Mouse (Mus musculus) lung, postnatal 4 days (tissue): ENCODE measurements at regions not wholly inside any gene's neighbourhood (a gene's known extent, or its start where the extent isn't known, plus 50 kb on each side); places are given as distances from the start of the nearest gene placed in this dataset.
"Not testable (repeated sequence)": the region's sequence is repeated elsewhere in the genome, so short reads cannot be mapped to it uniquely, and the experiment has no call there.

ENCODE experiments used
- DNase-seq, 2 experiments: peaks; one replicate each; pipeline ENCODE4 v3.0.0; 2021

DNA sequence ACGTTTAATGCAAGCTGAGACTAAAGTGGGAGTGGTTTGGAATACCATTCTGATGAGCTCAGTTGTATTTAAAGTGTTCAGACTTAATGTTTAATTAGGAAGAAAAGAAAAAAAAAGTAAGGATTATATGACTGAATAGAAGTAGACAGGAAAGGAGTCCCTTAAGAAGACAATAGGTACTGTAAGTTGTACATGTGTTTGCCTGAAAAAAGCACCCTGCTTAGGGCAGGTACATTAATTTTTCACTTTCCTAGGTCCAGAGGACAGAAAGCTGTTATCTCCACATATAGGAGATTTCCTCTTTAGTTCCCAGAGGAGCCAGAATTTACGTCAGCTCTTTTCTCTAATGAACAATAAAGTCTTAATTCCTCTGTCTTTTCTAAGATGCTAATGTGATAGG lies 58.5 kb downstream of the Olfr987 start:
- DNase-seq, result no peak

DNA sequence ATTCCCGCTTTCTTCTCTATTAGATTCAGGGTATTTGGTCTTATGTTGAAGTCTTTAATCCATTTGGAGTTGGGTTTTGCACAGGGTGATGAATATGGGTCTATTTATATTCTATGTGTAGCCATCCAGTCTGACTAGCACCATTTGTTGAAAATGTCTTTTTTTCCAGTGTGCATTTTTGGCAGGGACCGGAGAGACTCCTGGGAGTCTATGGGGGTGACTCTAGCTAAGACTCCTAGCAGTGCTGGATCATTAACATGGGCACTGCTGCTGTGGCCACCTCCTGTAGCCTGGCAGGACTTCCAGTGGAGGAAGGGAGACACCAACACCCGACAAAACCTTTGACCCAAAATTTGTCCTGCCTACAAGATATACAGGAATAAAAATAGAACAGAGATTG lies 61.0 kb downstream of the Olfr987 start:
- no peak for DNase-seq

DNA sequence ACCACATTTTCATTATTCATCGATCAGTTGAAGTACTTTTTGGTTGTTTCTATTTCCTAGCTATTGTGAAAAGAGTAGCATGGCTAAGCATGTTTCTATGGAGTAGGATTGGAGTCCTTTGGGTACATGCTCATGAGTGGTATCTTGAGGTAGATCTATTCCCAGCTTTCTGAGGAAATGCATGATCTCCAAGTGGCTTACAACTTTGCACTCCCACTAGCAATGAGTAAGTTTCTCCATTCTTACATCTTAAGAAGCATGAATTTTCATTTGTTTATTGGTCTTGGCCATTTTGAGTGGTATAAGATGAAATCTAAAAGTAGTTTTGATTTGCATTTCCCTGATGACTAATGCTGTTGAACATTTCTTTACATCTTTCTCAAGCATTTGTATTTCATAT lies 61.7 kb downstream of the Olfr987 start:
- DNase-seq, result no peak

DNA sequence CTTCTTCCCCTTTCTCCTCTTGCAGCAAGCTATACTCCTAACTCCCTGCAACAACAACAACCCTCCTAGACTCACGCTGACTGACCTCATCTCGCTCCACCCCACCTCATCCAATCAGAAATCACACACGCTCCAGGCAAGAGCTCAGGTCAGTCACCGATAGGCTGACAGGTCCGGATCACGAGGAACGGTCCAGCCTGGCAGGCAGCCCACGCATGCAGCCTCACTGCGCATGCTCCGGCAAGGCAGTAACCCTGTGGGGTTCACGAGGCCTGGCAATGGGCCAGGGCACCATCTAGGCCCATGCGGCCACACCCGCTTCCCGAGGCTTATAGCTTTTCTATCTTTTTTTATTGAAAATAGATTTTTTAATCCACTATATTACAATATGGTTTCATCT lies 69.8 kb upstream of the Lrrc55 start:
- not testable (repeated sequence) for DNase-seq

DNA sequence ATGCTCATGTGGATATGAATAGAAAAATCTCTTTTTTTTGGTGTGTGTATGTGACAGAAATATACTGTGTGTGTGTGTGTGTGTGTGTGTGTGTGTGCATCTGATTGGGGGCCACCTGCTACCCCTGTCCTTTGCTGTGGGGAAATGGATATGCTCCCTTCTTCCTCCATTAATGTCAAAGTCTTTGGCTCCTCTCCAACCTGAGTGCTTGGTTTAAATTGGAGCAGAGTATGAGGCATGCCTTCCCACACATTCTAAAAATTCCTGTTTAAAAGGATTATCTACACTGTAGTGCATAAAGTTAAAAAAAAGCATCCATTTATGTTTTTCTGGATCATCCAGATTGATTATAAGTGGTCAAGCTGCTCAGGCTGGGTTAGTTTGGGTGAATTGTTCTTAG lies 68.7 kb upstream of the Lrrc55 start:
- DNase-seq, result no peak

DNA sequence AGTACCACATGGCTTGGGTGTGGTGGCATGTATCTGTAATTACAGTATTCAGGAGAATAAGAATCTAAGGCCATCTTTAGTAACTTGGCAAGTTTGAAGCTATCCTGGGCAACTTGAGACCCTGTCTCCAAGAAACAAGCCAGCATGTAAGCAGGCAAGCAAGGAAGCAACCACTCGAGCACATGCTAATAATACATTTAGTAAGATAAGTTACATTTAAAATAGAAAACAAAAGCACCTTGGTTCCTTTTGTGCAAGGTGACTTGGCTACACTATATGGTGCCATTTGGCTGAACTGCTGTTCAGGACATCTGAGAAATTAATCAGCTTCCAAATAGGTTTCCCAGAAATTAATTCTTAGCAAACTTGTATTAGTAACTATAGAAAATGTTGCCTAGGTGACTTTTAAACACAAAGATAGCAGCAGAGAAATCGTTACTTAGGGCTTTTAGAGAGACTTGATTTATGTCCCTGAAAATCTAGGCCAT lies 68.1 kb upstream of the Lrrc55 start:
- no peak for DNase-seq

DNA sequence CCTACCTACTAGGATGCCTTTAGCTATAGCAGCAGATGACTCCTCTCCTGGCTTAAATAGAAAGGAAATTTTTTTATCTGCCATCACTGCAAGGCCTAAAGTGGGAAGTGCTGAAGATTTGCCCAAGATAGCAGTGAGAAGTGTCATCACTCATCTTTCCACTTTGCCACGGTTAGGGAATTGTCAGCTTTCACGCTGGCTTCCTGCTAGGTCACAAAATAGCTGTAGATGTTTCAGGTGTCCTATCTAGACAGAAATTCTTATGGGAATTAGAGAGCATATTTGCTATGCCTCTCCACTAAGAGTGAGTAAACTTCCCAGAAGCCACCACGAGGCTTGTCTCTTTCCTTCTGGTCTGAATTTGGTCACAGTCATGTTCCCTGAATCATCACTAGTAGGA lies 60.4 kb upstream of the Lrrc55 start:
- no peak for DNase-seq

DNA sequence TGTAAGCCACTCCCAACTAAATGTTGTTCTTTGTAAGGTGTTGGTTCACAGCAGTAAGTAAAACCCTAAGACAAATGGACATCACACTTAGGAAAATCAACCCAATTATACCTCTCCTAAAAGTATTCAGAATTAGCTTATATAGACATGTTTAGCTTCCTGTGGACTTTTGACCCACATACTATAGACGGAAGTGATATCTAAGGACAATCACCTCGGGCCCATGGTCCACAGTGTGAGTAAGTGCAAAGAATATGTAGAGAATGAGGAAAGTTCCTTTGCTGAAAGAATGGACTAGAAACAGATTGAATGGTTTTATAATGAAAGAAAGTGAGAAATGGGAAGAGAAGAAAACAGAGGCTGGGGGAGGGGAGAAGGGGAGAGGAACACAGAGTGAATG lies 58.6 kb upstream of the Lrrc55 start:
- no peak for DNase-seq

DNA sequence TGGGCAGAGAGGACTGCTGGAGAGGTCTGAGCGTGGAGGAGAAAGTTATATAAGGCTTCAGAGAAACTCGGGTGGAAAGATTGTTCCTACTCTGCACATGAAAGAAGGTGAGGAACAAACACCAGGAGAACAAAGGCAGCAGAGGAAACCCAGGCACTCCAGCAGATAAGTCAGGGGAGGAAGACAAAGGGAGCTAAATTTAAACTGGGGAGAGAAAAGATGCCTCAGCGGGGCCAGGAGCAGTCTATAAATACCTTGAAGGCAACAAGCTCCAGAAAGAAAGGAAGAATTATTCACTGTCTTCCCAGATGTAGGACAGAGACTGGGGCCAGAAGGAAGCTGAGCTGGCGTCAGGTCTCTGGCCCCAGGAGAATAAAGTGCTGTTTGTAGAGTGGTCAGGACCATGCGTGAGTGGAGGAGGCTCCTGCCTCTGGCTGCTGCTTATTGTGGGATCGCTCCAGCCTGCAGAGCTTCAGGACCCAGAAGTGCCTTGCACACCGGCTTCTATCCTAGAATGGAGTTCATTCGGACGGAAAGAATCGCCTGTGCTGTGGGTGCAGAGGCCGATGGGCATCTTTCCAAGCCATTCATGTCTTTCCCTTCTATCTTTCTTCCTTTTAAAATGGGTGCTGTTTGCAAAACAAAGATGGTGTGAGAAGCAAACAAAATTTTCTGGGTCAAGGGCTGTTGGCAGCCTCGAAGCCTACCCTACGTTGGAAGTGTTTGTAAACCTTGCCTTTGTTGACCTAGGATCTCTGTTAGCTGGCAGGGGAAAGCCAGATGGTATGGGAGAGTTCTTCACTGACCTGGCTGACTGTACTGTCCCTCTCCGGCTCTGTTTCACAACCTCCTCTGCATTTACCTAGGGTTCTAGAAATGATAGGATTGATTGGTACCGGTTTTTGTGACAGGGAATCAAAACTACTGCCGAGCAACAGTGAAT lies 55.6 kb upstream of the Lrrc55 start:
- peak; percentile 10 to 29 for DNase-seq

DNA sequence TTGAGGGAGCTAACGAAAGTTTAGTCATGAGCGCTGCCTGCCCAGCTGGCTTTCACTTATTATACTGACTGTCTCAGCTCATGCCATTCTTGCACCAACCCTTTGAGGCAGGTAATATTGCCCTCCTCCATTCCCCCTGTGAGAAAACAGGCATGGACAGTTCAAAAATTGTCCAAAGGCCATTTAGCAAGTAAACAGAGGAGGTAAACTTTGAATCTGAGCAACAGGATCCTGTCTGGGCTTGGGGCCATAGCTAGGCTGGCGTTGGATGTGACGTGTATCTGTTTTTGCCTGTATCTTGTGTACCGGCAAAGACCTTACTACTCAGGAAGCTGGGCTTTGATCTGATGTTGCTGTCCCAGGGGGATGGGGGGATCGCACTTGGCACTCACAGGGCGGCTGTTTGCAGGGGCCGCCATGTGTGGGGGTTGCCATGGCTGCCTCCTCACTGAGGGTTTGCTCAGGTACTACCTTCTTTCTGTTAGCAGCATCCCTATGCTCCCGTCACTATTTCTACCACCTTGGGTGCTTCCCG lies 53.1 kb upstream of the Lrrc55 start:
- peak; percentile 26 to 65 for DNase-seq
